Mouse (Mus musculus) intestine, embryonic 14.5 days (tissue): ENCODE data around the gene 1700020A23Rik. TPM values are rescaled to one million over a fixed set of nuclear protein-coding genes. Genes with fewer than 3 reads are reported as not detected.

ENCODE experiments used
- ATAC-seq: fragments of 200-750 bp; cut with Nextera tagmentation; replicated peaks from 2 replicates; pipeline ENCODE4 v1.8.0; 2017; ENCODE audit warnings: low read depth, moderate number of reproducible peaks, moderate TSS enrichment, moderate library complexity; ENCODE audit not compliant: low FRiP score, low TSS enrichment
- DNase-seq: peaks from one replicate; pipeline ENCODE4 v3.0.0-alpha.2; 2018; ENCODE audit warnings: low spot score
- H3K27ac ChIP-seq: fragments of 300-500 bp; sonication (generic); 2 replicates; pipeline ENCODE4 v1.5.1; 2014; ENCODE audit warnings: low read depth, mild to moderate bottlenecking, control low read depth
- H3K27me3 ChIP-seq: fragments of 300-500 bp; sonication (generic); replicated peaks from 2 replicates; pipeline ENCODE4 v1.6.1; 2014; ENCODE audit warnings: low read length, control low read depth; ENCODE audit not compliant: control insufficient read depth, insufficient read depth
- H3K36me3 ChIP-seq: fragments of 300-500 bp; sonication (generic); 2 replicates; pipeline ENCODE4 v1.6.1; 2014; ENCODE audit warnings: low read length, control low read depth; ENCODE audit not compliant: control insufficient read depth, insufficient read depth
- H3K4me1 ChIP-seq: fragments of 300-500 bp; sonication (generic); replicated peaks from 2 replicates; pipeline ENCODE4 v1.6.1; 2014; ENCODE audit warnings: low read length, control low read depth, mixed read lengths; ENCODE audit not compliant: control insufficient read depth, insufficient read depth
- H3K4me2 ChIP-seq: fragments of 300-500 bp; sonication (generic); 2 replicates; pipeline ENCODE4 v1.6.1; 2014; ENCODE audit warnings: low read length
- H3K4me3 ChIP-seq: fragments of 300-500 bp; sonication (generic); 2 replicates; pipeline ENCODE4 v1.5.1; 2014; ENCODE audit warnings: low read depth, low read length, control low read depth, mixed read lengths
- H3K9ac ChIP-seq: fragments of 300-500 bp; sonication (generic); 2 replicates; pipeline ENCODE4 v1.6.1; 2014; ENCODE audit warnings: mild to moderate bottlenecking, low read length
- H3K9me3 ChIP-seq: fragments of 300-500 bp; sonication (generic); 2 replicates; pipeline ENCODE4 v1.6.1; 2016; ENCODE audit warnings: low read length, control low read depth; ENCODE audit not compliant: control insufficient read depth
- WGBS: fragments of 180-500 bp; shearing (Covaris S2); extraction: QIAGEN DNeasy Blood & Tissue Kit; methylation state at CpG from one replicate; pipeline ENCODE4 v1.1.7; 2014; 5-methylcytosine and 5-hydroxymethylcytosine counted together
- polyA plus RNA-seq: library from polyadenylated mRNA; unstranded; fragments of >200 nt; fragmentation: Nextera tagmentation; extraction: Ambion mirVana; gene quantifications from 2 replicates; pipeline ENCODE4 v1.2.1, GENCODE M21; 2014

Gene 1700020A23Rik
- polyA plus RNA-seq, 1 experiment from 2014 or later, result not detected

DNA sequence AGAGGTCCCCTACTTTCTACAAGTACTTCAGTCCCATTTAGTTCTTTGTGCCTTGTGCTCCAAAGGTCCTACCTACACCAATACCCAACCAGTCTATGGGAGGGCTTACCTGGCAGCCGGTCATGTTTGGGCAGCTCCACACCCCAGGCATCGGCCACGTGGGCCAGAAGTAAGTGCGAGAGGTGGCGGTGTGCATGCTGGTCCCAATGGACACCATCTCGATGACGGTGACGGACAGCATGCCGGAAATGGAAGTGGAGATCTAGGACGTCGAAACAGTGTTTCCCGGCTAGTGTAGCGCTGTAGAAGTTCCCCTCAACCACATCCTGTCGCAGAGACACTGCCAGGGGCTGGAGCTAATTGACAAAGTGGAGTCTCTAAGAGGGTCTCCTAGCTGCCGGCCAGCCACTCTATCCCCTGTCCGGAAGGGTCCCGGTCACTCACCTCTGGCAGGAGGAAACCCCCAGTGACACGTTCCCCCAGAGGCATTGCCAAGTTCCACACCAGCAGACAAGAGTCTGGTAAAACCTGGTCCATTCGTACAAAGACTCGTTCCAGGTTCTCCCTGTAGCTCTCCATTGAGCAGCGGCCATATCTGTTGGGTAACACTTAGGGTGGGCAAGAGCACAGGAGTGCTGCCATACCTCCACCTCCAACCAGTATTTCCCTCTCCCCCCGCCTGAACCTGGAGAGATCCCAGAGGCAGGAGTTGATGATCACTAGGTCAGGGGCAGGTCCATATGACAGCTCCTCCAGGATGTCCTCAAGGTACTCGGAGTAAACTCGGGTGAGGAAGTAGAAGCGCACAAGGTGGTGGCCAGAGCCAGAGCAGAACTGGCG is 16.9 kb downstream of the 1700020A23Rik start:
- Histone ChIP-seq H3K9ac (no peak overlapping the region), H3K36me3 (peaks cover 21% of the 10 kb centered on the region), H3K4me2 (no peak overlapping the region), H3K27ac (no peak overlapping the region), H3K4me1 (peaks cover 6% of the 10 kb centered on the region; the same call in 1 of the 2 replicates), H3K4me3 (no peak overlapping the region), H3K27me3 (no peaks in the 10 kb centered on the region), H3K9me3 (no peaks in the 10 kb centered on the region)
- 95% methylated on average over 26 of the region's 26 CpGs for WGBS
- no peak for ATAC-seq
- no peak for DNase-seq

DNA sequence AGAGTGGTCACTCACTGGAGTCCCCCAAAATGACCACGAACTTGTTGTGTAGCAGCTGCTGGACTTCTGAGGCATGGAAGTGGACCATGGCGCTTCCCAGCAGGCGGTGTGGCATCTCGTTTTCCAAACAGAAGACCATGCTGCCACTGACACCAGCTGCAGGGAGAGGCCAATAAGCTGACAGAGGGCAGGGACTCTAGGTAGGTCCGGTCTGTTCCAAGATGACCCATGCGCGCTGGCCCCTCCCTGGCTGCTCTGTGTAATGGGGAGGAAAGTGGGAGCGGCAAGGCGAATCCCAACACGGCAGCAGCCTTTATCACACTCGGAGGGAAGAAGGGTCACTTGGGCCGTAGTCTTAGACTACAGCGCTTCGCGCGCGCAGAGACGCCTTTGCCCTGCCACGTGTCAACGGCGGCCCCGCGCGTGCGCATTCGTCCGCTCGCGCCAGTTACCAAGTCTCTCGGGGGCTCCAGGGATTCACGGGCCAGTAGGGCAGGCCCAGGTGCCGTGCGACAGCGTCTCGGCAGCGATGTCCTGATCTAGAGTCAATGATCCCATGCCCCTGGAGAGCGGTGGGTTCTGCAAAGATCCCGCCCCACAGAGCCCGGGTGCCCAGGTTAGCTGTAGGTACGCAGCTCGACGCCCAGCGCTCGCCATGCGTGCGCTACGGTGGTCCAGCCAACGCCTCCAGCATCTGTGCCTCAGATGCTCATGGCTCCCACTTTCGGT is 18.5 kb downstream of the 1700020A23Rik start:
- 14% methylated on average over 49 of the region's 49 CpGs for WGBS
- H3K4me1 ChIP-seq, result peaks cover 6% of the 10 kb centered on the region; the same call in 1 of the 2 replicates
- DNase-seq (no peak), ATAC-seq (peak; percentile 67)
- H3K27ac ChIP-seq, result peak overlapping the region; percentile 88
- peak overlapping the region; percentile 92 for H3K4me2 ChIP-seq
- no peaks in the 10 kb centered on the region for H3K9me3 ChIP-seq
- H3K9ac ChIP-seq, result peak overlapping the region; percentile 64
- no peaks in the 10 kb centered on the region for H3K27me3 ChIP-seq
- peaks cover 18% of the 10 kb centered on the region for H3K36me3 ChIP-seq
- H3K4me3 ChIP-seq, result peak overlapping the region; percentile 56

DNA sequence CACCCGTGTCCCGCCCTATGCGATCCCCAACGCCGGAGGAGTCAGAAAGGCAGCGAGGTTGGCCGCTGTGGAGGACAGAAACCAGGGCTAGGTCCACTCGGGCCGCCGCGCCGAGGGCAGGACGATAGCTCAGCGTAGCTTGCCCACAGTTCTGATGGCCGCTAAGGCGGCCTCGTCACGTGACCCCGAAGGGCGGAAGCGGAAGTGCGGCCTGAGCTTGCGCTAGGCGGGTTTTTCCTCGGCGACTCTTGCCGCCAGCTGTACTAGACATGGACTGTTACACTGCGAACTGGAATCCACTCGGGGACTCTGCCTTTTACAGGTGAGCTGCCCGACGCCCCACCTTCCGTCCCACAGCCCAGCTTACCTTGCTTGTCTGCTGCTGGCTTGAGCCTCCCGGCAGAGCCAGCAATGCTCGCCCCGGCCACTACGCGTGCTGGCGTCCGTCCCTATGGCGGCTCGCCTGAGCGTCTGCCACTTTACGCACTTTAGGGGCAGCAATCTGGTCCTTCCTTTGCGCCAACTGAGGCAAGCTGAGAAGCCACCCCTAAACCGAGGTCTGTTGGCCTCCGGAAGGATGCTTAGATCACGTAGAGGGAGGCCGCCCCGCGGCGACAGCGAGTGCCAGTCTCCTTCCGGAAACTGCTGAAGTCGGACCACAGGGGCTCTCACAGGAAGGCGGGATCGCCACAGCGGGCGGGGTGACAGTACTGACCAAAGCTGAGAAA is 19.2 kb downstream of the 1700020A23Rik start, which contains the start of the genes Vps16 and Pced1a:
Gene Vps16 (plus strand): TSS at position 214 of the 728 bp plus-strand sequence.
Gene Pced1a (minus strand): TSS at position 576 of the 728 bp plus-strand sequence.
- Histone ChIP-seq H3K4me1 (peaks cover 6% of the 10 kb centered on the region; the same call in 1 of the 2 replicates), H3K4me2 (peak within 1 kb of the TSS; percentile 92), H3K9ac (peak within 1 kb of the TSS; percentile 64), H3K27ac (peak within 1 kb of the TSS; percentile 88), H3K27me3 (no peaks in the 10 kb centered on the region), H3K4me3 (peak within 1 kb of the TSS; percentile 56), H3K36me3 (0 out of 2 replicates have a peak, but pooled peaks cover 12% of the 10 kb centered on the region), H3K9me3 (no peaks in the 10 kb centered on the region)
- ATAC-seq, result peak; percentile 96
- peak; percentile 98 for DNase-seq
- WGBS, result under 1% methylated on average over 58 of the region's 58 CpGs

- H3K4me3 ChIP-seq, result peak overlapping the region; percentile 56
- 0 out of 2 replicates have a peak overlapping the region, but pooled peaks have one; percentile 88 for H3K27ac ChIP-seq
- peak overlapping the region; percentile 92 for H3K4me2 ChIP-seq
- H3K27me3 ChIP-seq, result no peaks in the 10 kb centered on the region
- peaks cover 6% of the 10 kb centered on the region; the same call in 1 of the 2 replicates for H3K4me1 ChIP-seq
- DNase-seq (no peak), ATAC-seq (no peak)
- H3K36me3 ChIP-seq, result 0 out of 2 replicates have a peak, but pooled peaks cover 13% of the 10 kb centered on the region
- H3K9ac ChIP-seq, result peak overlapping the region; percentile 64
- 40% methylated on average over 5 of the region's 5 CpGs for WGBS
- no peaks in the 10 kb centered on the region for H3K9me3 ChIP-seq
Measured at GRCm38 (mm10) chr2:130425112-130425511, 20.1 kb downstream of the 1700020A23Rik start.

DNA sequence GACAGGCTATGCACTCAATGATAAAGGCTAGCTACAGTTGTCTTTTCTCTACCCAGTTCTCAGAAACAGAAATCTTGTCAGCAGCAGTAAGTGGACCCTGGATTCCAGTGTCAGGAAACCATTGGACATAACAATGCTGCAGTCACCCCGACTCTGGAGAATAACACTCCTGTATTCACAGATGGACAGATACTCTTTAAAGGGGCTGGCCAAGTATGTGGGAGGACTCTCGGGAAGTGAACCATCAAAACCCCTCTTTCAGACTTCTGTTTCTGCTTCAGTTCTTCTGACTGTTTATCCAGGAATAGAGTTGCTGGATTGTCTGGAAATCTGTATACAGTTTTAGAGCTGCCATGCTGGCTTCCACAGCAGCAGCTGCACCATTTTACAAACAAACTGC is 24.8 kb downstream of the 1700020A23Rik start:
- DNase-seq (no peak), ATAC-seq (no peak)
- Histone ChIP-seq H3K4me2 (no peak overlapping the region), H3K9ac (no peak overlapping the region), H3K9me3 (no peaks in the 10 kb centered on the region), H3K36me3 (0 out of 2 replicates have a peak, but pooled peaks cover 7% of the 10 kb centered on the region), H3K4me1 (peaks cover 6% of the 10 kb centered on the region; the same call in 1 of the 2 replicates), H3K27ac (no peak overlapping the region), H3K27me3 (no peaks in the 10 kb centered on the region), H3K4me3 (no peak overlapping the region)
- 50% methylated on average over 2 of the region's 2 CpGs for WGBS

DNA sequence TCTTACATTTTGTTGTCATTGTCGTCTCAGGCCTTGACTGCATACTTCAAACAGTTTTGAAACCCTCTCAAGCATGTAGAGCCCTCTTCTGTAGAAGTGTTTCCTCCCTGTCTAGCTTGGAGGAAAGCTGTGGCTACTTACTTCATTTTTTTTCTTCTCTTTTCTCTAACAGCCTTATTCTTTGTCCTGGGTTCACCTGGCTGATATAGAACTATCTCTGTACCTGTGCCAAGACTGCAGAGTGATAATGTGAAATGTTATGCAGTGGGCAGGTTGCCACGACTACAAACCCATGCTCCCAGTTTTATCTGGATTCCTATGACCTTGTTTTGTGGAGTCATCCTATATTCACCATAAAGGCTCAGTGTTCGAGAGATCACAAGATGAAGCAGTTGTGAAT is 25.4 kb downstream of the 1700020A23Rik start:
- H3K9ac ChIP-seq, result no peak overlapping the region
- no peak overlapping the region for H3K27ac ChIP-seq
- 88% methylated on average over 3 of the region's 3 CpGs for WGBS
- no peaks in the 10 kb centered on the region for H3K9me3 ChIP-seq
- DNase-seq, result no peak
- no peak overlapping the region for H3K4me3 ChIP-seq
- no peak overlapping the region for H3K4me2 ChIP-seq
- H3K27me3 ChIP-seq, result no peaks in the 10 kb centered on the region
- H3K4me1 ChIP-seq, result peaks cover under 1% of the 10 kb centered on the region; the same call in 1 of the 2 replicates
- 0 out of 2 replicates have a peak, but pooled peaks cover 7% of the 10 kb centered on the region for H3K36me3 ChIP-seq
- no peak for ATAC-seq

DNA sequence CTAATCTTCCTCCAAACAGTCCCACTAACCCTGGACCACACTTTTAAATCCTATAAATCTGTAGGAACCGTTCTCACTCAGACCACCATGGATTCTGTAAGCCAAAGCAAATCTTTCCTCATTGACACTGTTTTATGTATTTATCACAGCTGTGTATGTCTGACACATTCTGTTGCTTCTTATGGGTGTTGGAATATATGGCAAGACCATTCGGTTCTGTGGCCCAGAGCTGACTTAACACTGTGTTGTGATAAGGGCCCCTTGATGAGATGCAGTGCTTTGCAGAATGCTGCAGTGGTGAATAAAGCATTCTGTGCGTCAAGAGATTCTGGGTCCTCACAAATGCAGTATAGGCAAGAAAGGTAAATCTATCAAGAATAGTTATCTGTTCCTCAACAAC is 27.1 kb downstream of the 1700020A23Rik start:
- 87% methylated on average over 3 of the region's 3 CpGs for WGBS
- 0 out of 2 replicates have a peak, but pooled peaks cover 7% of the 10 kb centered on the region for H3K36me3 ChIP-seq
- H3K27ac ChIP-seq, result no peak overlapping the region
- no peak for ATAC-seq
- no peaks in the 10 kb centered on the region for H3K4me1 ChIP-seq
- DNase-seq, result no peak
- no peaks in the 10 kb centered on the region for H3K9me3 ChIP-seq
- no peak overlapping the region for H3K4me3 ChIP-seq
- H3K4me2 ChIP-seq, result no peak overlapping the region
- H3K27me3 ChIP-seq, result no peaks in the 10 kb centered on the region
- H3K9ac ChIP-seq, result no peak overlapping the region

- Histone ChIP-seq H3K27me3 (no peaks in the 10 kb centered on the region), H3K4me1 (no peaks in the 10 kb centered on the region), H3K27ac (no peak overlapping the region), H3K36me3 (peaks cover 16% of the 10 kb centered on the region; the same call in 1 of the 2 replicates), H3K9me3 (no peaks in the 10 kb centered on the region), H3K4me2 (no peak overlapping the region), H3K9ac (no peak overlapping the region), H3K4me3 (no peak overlapping the region)
- WGBS, result 23% methylated on average over 4 of the region's 4 CpGs
- peak; percentile 59 for DNase-seq
- ATAC-seq, result no peak
Measured at GRCm38 (mm10) chr2:130433152-130433551, 28.1 kb downstream of the 1700020A23Rik start.
